Mouse (Mus musculus): ENCODE measurements around the gene Sorbs1. TPM values are rescaled to one million over a fixed set of nuclear protein-coding genes. Genes with fewer than 3 reads are reported as not detected.

Sorbs1 gene
- total RNA-seq, 2 experiments from 2014 or later, result 642 to 766 TPM

GRCm38 (mm10) chr19:40477445-40477941 is 36.1 kb downstream of the Sorbs1 start:
- DNase-seq, result peak; percentile 65 to 76

DNA sequence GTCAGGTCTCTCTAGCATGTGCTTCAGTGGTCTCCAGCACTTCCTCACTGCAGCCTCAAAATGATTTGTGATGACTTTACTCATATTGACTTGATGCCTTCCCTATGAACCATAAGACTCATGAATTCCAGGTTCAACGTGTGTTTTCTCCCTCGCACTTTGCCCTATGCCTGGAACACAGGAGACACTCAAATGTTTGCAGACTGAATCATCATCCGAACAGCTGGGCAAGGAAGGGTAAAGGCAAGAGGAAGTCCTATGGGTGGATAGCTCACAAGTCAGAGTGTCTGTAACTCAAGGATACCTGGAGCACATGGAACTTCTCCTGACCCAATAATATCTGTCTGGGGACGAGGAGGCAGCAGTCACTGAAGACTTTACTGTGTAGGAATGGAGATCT is 37.1 kb downstream of the Sorbs1 start:
- no peak for DNase-seq

GRCm38 (mm10) chr19:40471526-40472245 is 41.9 kb downstream of the Sorbs1 start:
- peak; percentile 74 to 80 for DNase-seq

GRCm38 (mm10) chr19:40469792-40470191 is 43.8 kb downstream of the Sorbs1 start:
- DNase-seq, result no peak

GRCm38 (mm10) chr19:40468308-40468707 is 45.3 kb downstream of the Sorbs1 start:
- DNase-seq, result peak in 1 of 2 experiments; percentile 42

GRCm38 (mm10) chr19:40467810-40468209 is 45.8 kb downstream of the Sorbs1 start:
- peak; percentile 58 to 69 for DNase-seq

DNA sequence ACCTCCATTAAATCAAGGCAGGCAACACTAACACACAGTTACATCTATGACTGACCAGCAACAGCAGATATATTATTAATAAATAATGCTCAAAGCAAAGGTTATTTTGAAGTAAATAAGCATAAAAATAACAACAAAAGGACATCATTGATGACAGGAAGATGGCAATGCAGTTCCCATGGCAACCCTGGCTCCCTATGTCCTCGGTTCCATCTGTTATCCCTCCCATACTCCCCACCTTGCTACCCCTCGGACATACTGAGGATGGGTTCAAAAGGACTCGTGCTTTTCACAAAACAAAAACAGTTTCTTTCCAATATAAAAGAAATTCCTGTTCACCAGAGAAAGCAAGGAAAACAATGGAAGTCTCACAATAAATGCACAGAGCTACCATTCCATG is 48.2 kb downstream of the Sorbs1 start:
- no peak for DNase-seq

DNA sequence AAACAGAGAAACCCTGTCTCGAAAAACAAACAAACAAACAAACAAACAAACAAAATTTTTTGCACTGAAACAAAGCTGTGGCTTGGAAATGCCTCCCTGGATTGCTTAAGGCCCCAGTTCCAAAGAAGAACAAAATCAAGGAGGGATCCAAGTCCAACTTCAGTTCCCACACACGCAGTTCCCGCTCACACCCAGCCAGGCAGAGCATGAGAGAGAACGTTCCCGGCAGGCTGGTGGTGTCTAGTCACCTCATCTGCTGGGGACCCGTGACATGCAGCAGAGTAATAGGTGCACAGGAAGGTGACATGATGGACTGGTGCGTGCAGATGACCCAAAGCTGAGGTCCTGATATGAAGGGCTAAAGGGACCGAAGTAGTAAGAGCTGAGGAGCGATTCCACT is 49.2 kb downstream of the Sorbs1 start:
- DNase-seq, result no peak

GRCm38 (mm10) chr19:40462892-40463291 is 50.7 kb downstream of the Sorbs1 start:
- DNase-seq, result no peak

GRCm38 (mm10) chr19:40462481-40462880 is 51.1 kb downstream of the Sorbs1 start:
- no peak for DNase-seq

DNA sequence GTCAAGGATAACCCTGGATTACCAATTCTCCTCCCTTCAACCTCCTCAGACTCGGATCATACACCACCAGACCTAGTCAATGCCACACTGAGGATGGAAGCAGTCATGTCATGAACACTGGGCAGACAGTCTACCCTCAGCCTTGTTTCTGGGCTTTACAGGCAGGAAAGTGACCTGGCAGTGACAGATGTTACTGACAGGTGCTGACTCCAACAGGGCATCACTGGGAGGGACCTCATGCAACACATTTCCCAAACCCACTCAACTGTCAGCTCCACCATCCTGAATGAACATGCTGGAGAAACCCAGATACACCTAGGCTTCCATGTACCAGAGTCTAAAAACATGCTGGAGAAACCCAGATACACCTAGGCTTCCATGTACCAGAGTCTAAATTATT is 51.9 kb downstream of the Sorbs1 start:
- DNase-seq, result no peak

- DNase-seq, result no peak
Measured at GRCm38 (mm10) chr19:40460854-40461490, 52.6 kb downstream of the Sorbs1 start.

GRCm38 (mm10) chr19:40459338-40459737 is 54.2 kb downstream of the Sorbs1 start:
- no peak for DNase-seq

DNA sequence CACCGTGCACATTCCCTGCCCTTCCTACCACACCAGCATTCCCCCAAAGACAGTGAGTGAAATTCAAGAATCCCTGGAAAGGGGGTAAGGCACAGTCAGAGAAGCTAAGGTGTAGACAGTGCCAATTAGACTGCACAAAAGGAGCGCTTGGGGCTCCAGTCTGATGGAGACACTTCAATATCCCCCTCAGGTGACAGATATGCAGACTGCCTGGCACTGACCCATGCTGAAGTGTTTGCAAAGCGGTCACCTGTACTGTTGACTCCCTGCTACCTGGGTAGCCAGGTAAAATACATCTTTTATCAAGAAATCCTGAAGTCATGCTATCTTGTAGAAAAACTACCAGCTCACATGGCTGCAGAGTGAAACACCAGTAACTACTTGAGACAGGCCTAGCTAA is 54.8 kb downstream of the Sorbs1 start:
- DNase-seq, result no peak

DNA sequence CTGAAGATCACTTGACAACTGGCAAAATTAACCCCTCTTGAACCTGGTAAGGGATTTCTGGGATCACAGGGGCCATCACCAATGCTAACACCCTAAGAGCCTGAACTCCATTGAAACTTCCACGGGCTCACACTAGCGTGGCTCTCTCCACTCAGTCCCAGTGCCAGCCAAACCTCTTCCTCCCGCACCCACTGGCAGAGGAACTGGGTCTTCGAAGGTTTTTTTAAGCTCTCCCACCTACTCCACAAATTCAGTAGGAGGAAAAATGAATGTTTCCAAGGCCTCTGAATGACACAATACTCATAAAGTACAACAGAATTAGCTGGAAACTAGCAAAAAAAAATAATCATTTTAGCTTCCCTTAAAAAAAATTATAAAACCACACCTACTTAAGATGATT is 58.3 kb downstream of the Sorbs1 start:
- no peak for DNase-seq

- no peak for DNase-seq
Measured at GRCm38 (mm10) chr19:40454096-40454495, 59.5 kb downstream of the Sorbs1 start.

GRCm38 (mm10) chr19:40452201-40452600 is 61.4 kb downstream of the Sorbs1 start:
- no peak for DNase-seq

GRCm38 (mm10) chr19:40451307-40451706 is 62.3 kb downstream of the Sorbs1 start:
- DNase-seq, result no peak

- DNase-seq, result no peak
Measured at GRCm38 (mm10) chr19:40446525-40446924, 67.1 kb downstream of the Sorbs1 start.

DNA sequence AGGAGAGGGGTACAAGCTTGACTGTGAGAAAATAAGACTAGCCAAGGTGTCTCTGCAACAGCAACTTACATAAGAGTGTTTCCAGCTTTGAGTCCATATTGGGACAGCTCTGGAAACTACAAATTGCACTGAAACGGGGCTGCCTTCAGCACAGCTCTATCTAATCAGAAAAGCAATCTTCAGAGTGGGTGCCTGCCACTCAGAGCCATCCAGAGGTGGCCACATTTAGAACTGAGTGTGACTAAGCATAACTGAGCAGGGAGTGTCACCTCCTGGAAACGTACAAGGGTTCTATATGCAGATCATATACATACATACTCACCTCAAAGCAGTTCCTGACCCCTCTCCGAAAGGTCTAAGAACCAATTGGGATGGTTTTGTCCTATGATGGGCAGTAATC is 71.2 kb downstream of the Sorbs1 start:
- DNase-seq, result no peak

DNA sequence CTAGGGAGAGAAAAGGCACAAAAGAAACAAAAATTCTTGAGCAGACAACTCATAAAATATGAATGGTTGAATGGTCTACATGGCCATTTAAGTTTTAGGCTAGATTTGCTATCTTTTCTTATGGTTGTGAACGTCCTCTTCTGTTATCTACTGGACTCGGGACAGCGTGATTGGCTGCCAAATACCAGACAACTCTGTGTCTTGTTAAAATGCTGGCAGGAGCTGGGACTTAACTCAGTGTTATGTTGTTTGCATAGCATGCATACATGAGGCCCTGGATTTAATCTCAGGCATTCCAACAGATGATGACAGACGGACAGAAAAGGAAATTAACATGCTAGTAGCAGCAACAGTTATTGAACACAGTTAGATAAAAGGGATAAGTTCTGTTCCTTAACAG is 72.6 kb downstream of the Sorbs1 start:
- peak in 1 of 2 experiments; percentile 65 for DNase-seq

DNA sequence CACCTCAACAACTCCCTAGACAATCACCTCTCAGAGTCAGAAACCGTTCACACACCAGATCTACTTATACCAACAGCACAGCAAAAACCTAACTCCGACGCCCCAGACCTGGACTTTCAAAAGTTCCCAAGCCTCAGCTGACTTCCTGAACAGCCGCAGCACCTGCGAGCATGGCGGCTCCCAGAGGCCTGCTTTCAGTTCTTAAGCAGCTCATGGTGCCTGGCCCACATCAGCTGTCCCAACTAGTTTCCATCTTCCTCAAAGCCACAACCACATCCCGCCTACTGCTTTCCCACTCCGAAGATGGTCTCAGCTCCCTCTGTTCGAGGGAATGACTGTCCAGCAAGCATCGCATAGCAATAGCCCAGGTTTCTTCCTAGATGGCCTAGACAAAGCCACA is 74.7 kb downstream of the Sorbs1 start:
- DNase-seq, result no peak

- DNase-seq, result peak; percentile 75 to 85
Measured at GRCm38 (mm10) chr19:40437651-40438068, 75.9 kb downstream of the Sorbs1 start.

All from heart, adult 18-20 months (tissue).